Mouse (Mus musculus) MEL (cell line): ENCODE results near the gene Htr5b. TPM values are rescaled to one million over a fixed set of nuclear protein-coding genes. Genes with fewer than 3 reads are reported as not detected.

Source experiments
- DNase-seq: peaks from one replicate; pipeline ENCODE4 v3.0.0; 2011; ENCODE audit warnings: low read depth, low spot score
- H3K27ac ChIP-seq: 2 replicates; pipeline ENCODE4 v1.5.1; 2012; ENCODE audit warnings: low read depth, mild to moderate bottlenecking, control low read depth, low read length, moderate library complexity; ENCODE audit not compliant: control insufficient read depth
- H3K27me3 ChIP-seq, 2 experiments: fragments of 150-350 bp in 1 of 2; sonication (generic) in 1 of 2; 2 replicates each; pipeline ENCODE4 v1.6.1; 2012; ENCODE audit warnings: low read length in 2 of 2, mild to moderate bottlenecking in 2 of 2, improper control_type of control experiment in 1 of 2, moderate library complexity in 1 of 2; ENCODE audit not compliant: insufficient read depth in 2 of 2, control insufficient read depth in 1 of 2
- H3K36me3 ChIP-seq, 2 experiments: 2 replicates each; pipeline ENCODE4 v1.6.1; 2012 to 2014; ENCODE audit warnings: low read length in 2 of 2, improper control_type of control experiment in 1 of 2, inconsistent platforms in 1 of 2, mild to moderate bottlenecking in 1 of 2; ENCODE audit not compliant: insufficient read depth in 2 of 2, control insufficient read depth in 1 of 2
- H3K4me1 ChIP-seq, 2 experiments: fragments of 150-350 bp in 1 of 2; sonication (generic) in 1 of 2; 2 replicates each; pipeline ENCODE4 v1.6.1; 2012; ENCODE audit warnings: low read length in 2 of 2, improper control_type of control experiment in 1 of 2, mild to moderate bottlenecking in 1 of 2; ENCODE audit not compliant: insufficient read depth in 2 of 2, control insufficient read depth in 1 of 2
- H3K4me3 ChIP-seq, 2 experiments: fragments of 150-350 bp in 1 of 2; sonication (generic) in 1 of 2; 2 replicates each; pipeline ENCODE4 v1.5.1; 2012; ENCODE audit warnings: low read depth in 2 of 2, low read length in 2 of 2, mild to moderate bottlenecking in 2 of 2, moderate library complexity in 2 of 2, control low read depth in 1 of 2, improper control_type of control experiment in 1 of 2; ENCODE audit not compliant: control insufficient read depth in 1 of 2, insufficient read depth in 1 of 2
- H3K79me2 ChIP-seq: 2 replicates; pipeline ENCODE4 v1.6.1; 2012; ENCODE audit warnings: mild to moderate bottlenecking, low read length, moderate library complexity; ENCODE audit not compliant: control insufficient read depth, poor library complexity, insufficient read depth
- H3K9ac ChIP-seq: 2 replicates; pipeline ENCODE4 v1.6.1; 2012; ENCODE audit warnings: low read depth, mild to moderate bottlenecking, control low read depth, low read length, moderate library complexity; ENCODE audit not compliant: control insufficient read depth, poor library complexity, severe bottlenecking
- H3K9me3 ChIP-seq: fragments of 150-350 bp; sonication (generic); replicated peaks from 2 replicates; pipeline ENCODE4 v1.6.1; 2012; ENCODE audit warnings: mild to moderate bottlenecking, low read length, improper control_type of control experiment, moderate library complexity; ENCODE audit not compliant: insufficient read depth
- BHLHE40 ChIP-seq: IDR thresholded peaks from 2 replicates; pipeline ENCODE4 v1.6.1; 2012; ENCODE audit warnings: low read depth, mild to moderate bottlenecking, inconsistent platforms, low read length, improper control_type of control experiment, borderline replicate concordance
- CHD1 ChIP-seq: IDR thresholded peaks from 2 replicates; pipeline ENCODE4 v1.6.1; 2012; ENCODE audit warnings: low read depth, mild to moderate bottlenecking, inconsistent platforms, low read length, improper control_type of control experiment
- CHD2 ChIP-seq: IDR thresholded peaks from 2 replicates; pipeline ENCODE4 v1.6.1; 2011; ENCODE audit warnings: low read length, improper control_type of control experiment
- CTCF ChIP-seq, 3 experiments: IDR thresholded peaks in 2 of 3; conservative IDR thresholded peaks in 1 of 3; 2 replicates each; pipeline ENCODE4 v1.5.1; 2011 to 2012; ENCODE audit warnings: low read length in 3 of 3, low read depth in 2 of 3, mild to moderate bottlenecking in 2 of 3, improper control_type of control experiment in 1 of 3, inconsistent platforms in 1 of 3, mixed read lengths in 1 of 3, moderate library complexity in 1 of 3; ENCODE audit not compliant: control insufficient read depth in 1 of 3, insufficient read depth in 1 of 3, poor library complexity in 1 of 3, severe bottlenecking in 1 of 3
- E2F4 ChIP-seq: IDR thresholded peaks from 2 replicates; pipeline ENCODE4 v1.6.1; 2011; ENCODE audit warnings: low read depth, low read length, improper control_type of control experiment, borderline replicate concordance
- ELF1 ChIP-seq: IDR thresholded peaks from 2 replicates; pipeline ENCODE4 v1.6.1; 2014; ENCODE audit warnings: low read depth, mild to moderate bottlenecking, inconsistent platforms, low read length, improper control_type of control experiment, moderate library complexity
- EP300 ChIP-seq, 2 experiments: IDR thresholded peaks; 2 replicates each; pipeline ENCODE4 v1.6.1; 2011; ENCODE audit warnings: improper control_type of control experiment in 2 of 2, low read length in 2 of 2, low read depth in 1 of 2, mild to moderate bottlenecking in 1 of 2
- ETS1 ChIP-seq: IDR thresholded peaks from 2 replicates; pipeline ENCODE4 v1.6.1; 2012; ENCODE audit warnings: low read depth, mild to moderate bottlenecking, inconsistent platforms, low read length, improper control_type of control experiment, moderate library complexity
- GABPA ChIP-seq: IDR thresholded peaks from 2 replicates; pipeline ENCODE4 v1.6.1; 2012; ENCODE audit warnings: low read depth, mild to moderate bottlenecking, inconsistent platforms, low read length, improper control_type of control experiment, moderate library complexity
- GATA1 ChIP-seq: IDR thresholded peaks from 2 replicates; pipeline ENCODE4 v1.6.1; 2011; ENCODE audit warnings: low read depth, low read length, improper control_type of control experiment
- HCFC1 ChIP-seq: IDR thresholded peaks from 2 replicates; pipeline ENCODE4 v1.6.1; 2012; ENCODE audit warnings: low read depth, mild to moderate bottlenecking, inconsistent platforms, low read length, improper control_type of control experiment, moderate library complexity
- JUND ChIP-seq: IDR thresholded peaks from 2 replicates; pipeline ENCODE4 v1.6.1; 2011; ENCODE audit warnings: low read depth, mild to moderate bottlenecking, improper control_type of control experiment, low read length
- KAT2A ChIP-seq: conservative IDR thresholded peaks from 2 replicates; pipeline ENCODE4 v1.6.1; 2012; ENCODE audit warnings: low read depth, low read length, improper control_type of control experiment, inconsistent platforms
- MAFK ChIP-seq: IDR thresholded peaks from 2 replicates; pipeline ENCODE4 v1.6.1; 2011; ENCODE audit warnings: low read depth, mild to moderate bottlenecking, low read length, improper control_type of control experiment, borderline replicate concordance
- MAX ChIP-seq: IDR thresholded peaks from 2 replicates; pipeline ENCODE4 v1.6.1; 2011; ENCODE audit warnings: low read length, improper control_type of control experiment
- MAZ ChIP-seq: IDR thresholded peaks from 2 replicates; pipeline ENCODE4 v1.6.1; 2012; ENCODE audit warnings: low read depth, mild to moderate bottlenecking, inconsistent platforms, low read length, improper control_type of control experiment
- MEF2A ChIP-seq: IDR thresholded peaks from 2 replicates; pipeline ENCODE4 v1.6.1; 2014; ENCODE audit warnings: low read depth, mild to moderate bottlenecking, inconsistent platforms, low read length, improper control_type of control experiment; ENCODE audit not compliant: poor library complexity, insufficient replicate concordance, severe bottlenecking; ENCODE audit errors: extremely low read depth
- MXI1 ChIP-seq: IDR thresholded peaks from 2 replicates; pipeline ENCODE4 v1.6.1; 2011; ENCODE audit warnings: mild to moderate bottlenecking, low read depth, low read length, improper control_type of control experiment
- MYB ChIP-seq: IDR thresholded peaks from 2 replicates; pipeline ENCODE4 v1.6.1; 2011; ENCODE audit warnings: mild to moderate bottlenecking, low read depth, low read length, improper control_type of control experiment
- MYC ChIP-seq: IDR thresholded peaks from 2 replicates; pipeline ENCODE4 v1.6.1; 2011; ENCODE audit warnings: low read depth, mild to moderate bottlenecking, low read length, improper control_type of control experiment, moderate library complexity
- NELFE ChIP-seq: IDR thresholded peaks from 2 replicates; pipeline ENCODE4 v1.6.1; 2011; ENCODE audit warnings: low read depth, low read length, improper control_type of control experiment
- NRF1 ChIP-seq: IDR thresholded peaks from 2 replicates; pipeline ENCODE4 v1.6.1; 2014; ENCODE audit warnings: low read depth, mild to moderate bottlenecking, inconsistent platforms, low read length, improper control_type of control experiment, moderate library complexity; ENCODE audit not compliant: poor library complexity, insufficient read depth, severe bottlenecking
- POLR2A ChIP-seq, 2 experiments: IDR thresholded peaks; 2 replicates each; pipeline ENCODE4 v1.6.1; 2011 to 2012; ENCODE audit warnings: low read length in 2 of 2, mild to moderate bottlenecking in 2 of 2, control low read depth in 1 of 2, improper control_type of control experiment in 1 of 2, low read depth in 1 of 2, moderate library complexity in 1 of 2; ENCODE audit not compliant: control insufficient read depth in 1 of 2, insufficient read depth in 1 of 2, poor library complexity in 1 of 2
- POLR2AphosphoS2 ChIP-seq: IDR thresholded peaks from 2 replicates; pipeline ENCODE4 v1.6.1; 2011; ENCODE audit warnings: low read length, improper control_type of control experiment
- POLR2AphosphoS5 ChIP-seq: IDR thresholded peaks from 2 replicates; pipeline ENCODE4 v1.6.1; 2012; ENCODE audit warnings: low read depth, borderline replicate concordance, mild to moderate bottlenecking, inconsistent platforms, low read length, moderate library complexity, mixed read lengths
- RAD21 ChIP-seq: IDR thresholded peaks from 2 replicates; pipeline ENCODE4 v1.6.1; 2011; ENCODE audit warnings: mild to moderate bottlenecking, low read depth, low read length, improper control_type of control experiment
- RCOR1 ChIP-seq: IDR thresholded peaks from 2 replicates; pipeline ENCODE4 v1.6.1; 2012; ENCODE audit warnings: low read depth, mild to moderate bottlenecking, inconsistent platforms, low read length, improper control_type of control experiment
- SIN3A ChIP-seq: IDR thresholded peaks from 2 replicates; pipeline ENCODE4 v1.6.1; 2012; ENCODE audit warnings: low read length, improper control_type of control experiment, inconsistent platforms
- SMC3 ChIP-seq: IDR thresholded peaks from 2 replicates; pipeline ENCODE4 v1.6.1; 2011; ENCODE audit warnings: low read depth, low read length, improper control_type of control experiment
- TAL1 ChIP-seq: IDR thresholded peaks from 2 replicates; pipeline ENCODE4 v1.6.1; 2012; ENCODE audit warnings: mild to moderate bottlenecking, inconsistent platforms, low read length, moderate library complexity, mixed read lengths
- TBP ChIP-seq: IDR thresholded peaks from 2 replicates; pipeline ENCODE4 v1.8.0; 2011; ENCODE audit warnings: low read depth, low read length, improper control_type of control experiment
- TCF12 ChIP-seq: IDR thresholded peaks from 2 replicates; pipeline ENCODE4 v1.6.1; 2014; ENCODE audit warnings: low read depth, mild to moderate bottlenecking, inconsistent platforms, low read length, improper control_type of control experiment, moderate library complexity
- USF1 ChIP-seq: IDR thresholded peaks from 2 replicates; pipeline ENCODE4 v1.6.1; 2014; ENCODE audit warnings: low read depth, mild to moderate bottlenecking, inconsistent platforms, low read length, improper control_type of control experiment, moderate library complexity
- USF2 ChIP-seq, 2 experiments: IDR thresholded peaks; 2 replicates each; pipeline ENCODE4 v1.6.1; 2011 to 2012; ENCODE audit warnings: improper control_type of control experiment in 2 of 2, low read length in 2 of 2, borderline replicate concordance in 1 of 2, inconsistent platforms in 1 of 2, low read depth in 1 of 2, mild to moderate bottlenecking in 1 of 2; ENCODE audit not compliant: insufficient read depth in 1 of 2
- ZC3H11A ChIP-seq: IDR thresholded peaks from 2 replicates; pipeline ENCODE4 v1.6.1; 2012; ENCODE audit warnings: low read depth, mild to moderate bottlenecking, inconsistent platforms, low read length, improper control_type of control experiment
- ZKSCAN1 ChIP-seq: IDR thresholded peaks from 2 replicates; pipeline ENCODE4 v1.6.1; 2012; ENCODE audit warnings: low read depth, mild to moderate bottlenecking, inconsistent platforms, low read length, improper control_type of control experiment, moderate library complexity
- ZMIZ1 ChIP-seq: IDR thresholded peaks from 2 replicates; pipeline ENCODE4 v1.6.1; 2012; ENCODE audit warnings: low read depth, mild to moderate bottlenecking, inconsistent platforms, low read length, improper control_type of control experiment, moderate library complexity
- ZNF384 ChIP-seq: IDR thresholded peaks from 2 replicates; pipeline ENCODE4 v1.6.1; 2012; ENCODE audit warnings: low read depth, mild to moderate bottlenecking, inconsistent platforms, low read length, improper control_type of control experiment
- polyA plus RNA-seq, 2 experiments: library from polyadenylated mRNA; stranded (reverse) in 1 of 2; unstranded in 1 of 2; fragments of >175 nt in 1 of 2; fragments of >200 nt in 1 of 2; gene quantifications; 2 replicates each; pipeline versions ENCODE4 v1.2.1 to v1.2.4; 2012; ENCODE audit warnings: low replicate concordance in 2 of 2, low read depth in 1 of 2; ENCODE audit not compliant: insufficient read length in 2 of 2, insufficient read depth in 1 of 2, missing spikeins in 1 of 2
- total RNA-seq: library from RNA; depleted of rRNA; stranded (reverse); fragments of 300-350 nt; gene quantifications from 2 replicates; pipeline ENCODE4 v1.2.3, GENCODE M21; 2012

The Htr5b gene
- total and polyA plus RNA-seq, 3 experiments: not detected

- DNase-seq: peak; percentile 21
- no peaks in the 10 kb centered on the region for H3K9me3 ChIP-seq
- TF ChIP-seq ELF1 (no peak), POLR2AphosphoS2 (no peak), CHD1 (no peak), GATA1 (no peak; the same call in 1 of the 2 replicates), ZKSCAN1 (no peak), MAZ (no peak), ZC3H11A (no peak), USF2 (IDR thresholded peaks at IDR 0.05; ENCODE audit: borderline replicate concordance in 1 of 2, insufficient read depth in 1 of 2, low read depth in 1 of 2, low read length in 2 of 2) (no peak), MEF2A (no peak), MXI1 (no peak), ETS1 (0 out of 2 replicates have a peak, but pooled peaks have one; percentile 12), CTCF (IDR thresholded peaks at IDR 0.05 in 2 of 3, conservative IDR thresholded peaks at IDR 0.05 in 1 of 3; ENCODE audit: control insufficient read depth in 1 of 3, insufficient read depth in 1 of 3, low read depth in 2 of 3, low read length in 3 of 3, poor library complexity in 1 of 3, severe bottlenecking in 1 of 3) (peak in 1 of 3 experiments; percentile 14; a peak in 1 of 6 replicates), ZNF384 (no peak), TCF12 (peak; percentile 79), RCOR1 (no peak), POLR2A (IDR thresholded peaks at IDR 0.05; ENCODE audit: control insufficient read depth in 1 of 2, insufficient read depth in 1 of 2, low read depth in 1 of 2, low read length in 2 of 2, poor library complexity in 1 of 2) (no peak), USF1 (no peak), RAD21 (no peak), MAX (peak; percentile 51; the same call in 1 of the 2 replicates), JUND (no peak), EP300 (IDR thresholded peaks at IDR 0.05; ENCODE audit: low read depth in 1 of 2, low read length in 2 of 2) (peak in 1 of 2 experiments; percentile 63; a peak in 1 of 4 replicates), MAFK (no peak), KAT2A (no peak), MYC (peak; percentile 50; the same call in 1 of the 2 replicates), TBP (no peak), E2F4 (no peak), GABPA (no peak), TAL1 (no peak), POLR2AphosphoS5 (no peak), SIN3A (no peak), MYB (no peak), BHLHE40 (peak; percentile 65; the same call in 1 of the 2 replicates), NRF1 (no peak), ZMIZ1 (no peak), NELFE (no peak), CHD2 (no peak), SMC3 (no peak), HCFC1 (no peak)
Measured at GRCm38 (mm10) chr1:121531439-121531838, 3.2 kb upstream of the Htr5b start.

More at GRCm38 (mm10) chr1:121531439-121531838, 3.2 kb upstream of the Htr5b start:
- Histone ChIP-seq H3K9ac (no peak overlapping the region), H3K27me3 (peaks cover 0 to 2% of the 10 kb centered on the region in 2 experiments; a peak in 2 of 4 replicates), H3K79me2 (no peaks in the 10 kb centered on the region), H3K27ac (no peak overlapping the region), H3K4me3 (no peak overlapping the region), H3K36me3 (peaks cover 0 to 2% of the 10 kb centered on the region in 2 experiments; a peak in 1 of 4 replicates), H3K4me1 (no peaks in the 10 kb centered on the region)
